ENCODE assay signal across 12 mouse cellular contexts in genomic region chr5:31713841-31714264, GRCm38 (mm10). TPM values are rescaled to one million over a fixed set of nuclear protein-coding genes. Genes with fewer than 3 reads are reported as not detected.
DNase-seq lines count a peak whose midpoint lies in the region; ATAC-seq lines count a peak whose summit lies in the region.
"Had no signal": no experiment of that assay in that cellular context is flagged by ENCODE, and none has a peak within 500 bp of the region (broad histone marks: within the 10 kb centered on the region; RNA-seq: fewer than 3 reads in every experiment).

No protein-coding gene starts in this region.

- 39% methylated on average over 5 of the region's 5 CpGs for WGBS in heart, embryonic 12.5 days
- 49% methylated on average over 5 of the region's 5 CpGs for WGBS in heart, embryonic 11.5 days (ENCODE audit: insufficient replicate concordance)
- WGBS in lung, embryonic 16.5 days = 51% methylated on average over 5 of the region's 5 CpGs

- H3K9me3 ChIP-seq in heart, embryonic 12.5 days (replicated peaks) = no peaks in the 10 kb centered on the region
- H3K9me3 ChIP-seq in heart, embryonic 11.5 days (replicated peaks; ENCODE audit: control insufficient read depth, low read length) = 0 out of 2 replicates have a peak, but pooled peaks cover 2% of the 10 kb centered on the region
- no peaks in the 10 kb centered on the region; the same call in 1 of the 2 replicates for H3K9me3 ChIP-seq in lung, embryonic 16.5 days (ENCODE audit: control insufficient read depth, low read length)

- ATAC-seq in heart, embryonic 12.5 days (ENCODE audit: insufficient number of reproducible peaks, low FRiP score) = no peak
- ATAC-seq in heart, embryonic 11.5 days (replicated peaks; ENCODE audit: insufficient number of reproducible peaks, low FRiP score, low TSS enrichment) = no peak
- ATAC-seq in lung, embryonic 16.5 days (ENCODE audit: low read depth) = peak; percentile 45; the same call in 1 of the 2 replicates
- peak; percentile 56 for ATAC-seq in megakaryocyte progenitor cell, adult 5-6 weeks (replicated peaks; ENCODE audit: poor library complexity)
- ATAC-seq: hindbrain, embryonic 16.5 days; lung, postnatal 0 days had no signal

- no peak overlapping the region for H3K4me2 ChIP-seq in heart, embryonic 12.5 days
- no peak overlapping the region for H3K4me2 ChIP-seq in heart, embryonic 11.5 days
- H3K4me2 ChIP-seq in lung, embryonic 16.5 days (ENCODE audit: low read depth, low read length) = no peak overlapping the region

- H3K27me3 ChIP-seq in heart, embryonic 12.5 days (replicated peaks) = no peaks in the 10 kb centered on the region
- H3K27me3 ChIP-seq in heart, embryonic 11.5 days (ENCODE audit: control insufficient read depth, insufficient read depth, low read length) = no peaks in the 10 kb centered on the region
- no peaks in the 10 kb centered on the region for H3K27me3 ChIP-seq in lung, embryonic 16.5 days (ENCODE audit: control insufficient read depth, insufficient read depth, low read depth, low read length)

- H3K36me3 ChIP-seq in heart, embryonic 12.5 days = peaks cover 13% of the 10 kb centered on the region
- peaks cover 3% of the 10 kb centered on the region; the same call in 1 of the 2 replicates for H3K36me3 ChIP-seq in heart, embryonic 11.5 days (ENCODE audit: control insufficient read depth, insufficient read depth, low read length)
- H3K36me3 ChIP-seq in lung, embryonic 16.5 days (ENCODE audit: control insufficient read depth, insufficient read depth, low read length) = no peaks in the 10 kb centered on the region

- peaks cover 13% of the 10 kb centered on the region for H3K4me1 ChIP-seq in heart, embryonic 12.5 days (replicated peaks)
- peaks cover 5% of the 10 kb centered on the region; the same call in 1 of the 2 replicates for H3K4me1 ChIP-seq in heart, embryonic 11.5 days (ENCODE audit: control insufficient read depth, insufficient read depth, low read length)
- peaks cover 10% of the 10 kb centered on the region for H3K4me1 ChIP-seq in lung, embryonic 16.5 days (replicated peaks; ENCODE audit: control insufficient read depth, insufficient read depth, low read length)

- H3K9ac ChIP-seq in heart, embryonic 12.5 days = no peak overlapping the region
- H3K9ac ChIP-seq in heart, embryonic 11.5 days (ENCODE audit: low read depth, low read length) = no peak overlapping the region
- no peak overlapping the region for H3K9ac ChIP-seq in lung, embryonic 16.5 days (ENCODE audit: low read length)

- H3K4me3 ChIP-seq in heart, embryonic 12.5 days = no peak overlapping the region
- H3K4me3 ChIP-seq in heart, embryonic 11.5 days (ENCODE audit: low read depth, low read length) = no peak overlapping the region
- H3K4me3 ChIP-seq in lung, embryonic 16.5 days (ENCODE audit: low read length) = no peak overlapping the region

- no peak for DNase-seq in lung, postnatal 25 days (ENCODE audit: low spot score)
- DNase-seq in yolk sac, embryonic 10.5 days (ENCODE audit: low spot score) = peak; percentile 31
- DNase-seq in right cerebral cortex, postnatal 4 days = no peak
- no peak for DNase-seq in neural tube, embryonic 10.5 days (ENCODE audit: extremely low spot score, low spot score)
- DNase-seq: layer of hippocampus, adult 9-11 months; thymus, postnatal 36 days had no signal

- H3K27ac ChIP-seq in heart, embryonic 12.5 days (ENCODE audit: poor library complexity, severe bottlenecking) = 0 out of 2 replicates have a peak overlapping the region, but pooled peaks have one; percentile 5
- H3K27ac ChIP-seq in heart, embryonic 11.5 days (ENCODE audit: low read depth, low read length) = no peak overlapping the region
- H3K27ac ChIP-seq in lung, embryonic 16.5 days (ENCODE audit: low read length) = peak overlapping the region; percentile 73

RNA-seq across cellular contexts. Expression of gene Babam2, which starts 16.4 kb away (rescaled TPM):
- polyA plus RNA-seq in heart, embryonic 12.5 days (2016; fragmentation: Nextera tagmentation; extraction: Ambion mirVana) = 45.6 and 49.4 TPM in 2 replicates
- 42.9 and 57.8 TPM in 2 replicates for polyA plus RNA-seq in heart, embryonic 11.5 days (2014; fragmentation: Nextera tagmentation; extraction: Ambion mirVana)
- polyA plus RNA-seq in lung, embryonic 16.5 days (2015; fragmentation: Nextera tagmentation; extraction: Ambion mirVana) = 51.9 and 52.3 TPM in 2 replicates
- 101 and 117 TPM in 2 replicates for total RNA-seq in megakaryocyte progenitor cell, adult 5-6 weeks (2015)
- total RNA-seq in megakaryocyte progenitor cell, adult 5-6 weeks (2017) = 37.7 and 44.2 TPM in 2 replicates

RNA-seq across cellular contexts. Expression of gene Rbks, which starts 16.4 kb away (rescaled TPM):
- 3.3 and 4.9 TPM in 2 replicates for polyA plus RNA-seq in heart, embryonic 12.5 days (2016; fragmentation: Nextera tagmentation; extraction: Ambion mirVana)
- 4.9 and 7.7 TPM in 2 replicates for polyA plus RNA-seq in heart, embryonic 11.5 days (2014; fragmentation: Nextera tagmentation; extraction: Ambion mirVana)
- polyA plus RNA-seq in lung, embryonic 16.5 days (2015; fragmentation: Nextera tagmentation; extraction: Ambion mirVana) = 4.4 and 5.1 TPM in 2 replicates
- 25.8 and 34.6 TPM in 2 replicates for total RNA-seq in megakaryocyte progenitor cell, adult 5-6 weeks (2015)
- 17.7 and 29.3 TPM in 2 replicates for total RNA-seq in megakaryocyte progenitor cell, adult 5-6 weeks (2017)

Comparison
In these comparisons a context has a peak if more than half of its experiments do, and no peak if none do; other contexts are left out.
1. ATAC-seq: peak in lung, embryonic 16.5 days (single experiment) and megakaryocyte progenitor cell, adult 5-6 weeks (single experiment); none in heart, embryonic 12.5 days (single experiment) and heart, embryonic 11.5 days (single experiment).